Mouse (Mus musculus) layer of hippocampus, adult 8-10 months (tissue): Measurements from ENCODE around the gene Cct3. TPM values are rescaled to one million over a fixed set of nuclear protein-coding genes. Genes with fewer than 3 reads are reported as not detected.
A peak's percentile ranks its signal among the peaks of the same experiment; 100 is the strongest.
"Not testable (repeated sequence)": the region's sequence is repeated elsewhere in the genome, so short reads cannot be mapped to it uniquely, and the experiment has no call there.

Experiments used
- DNase-seq, 2 experiments: peaks; one replicate each; pipeline ENCODE4 v3.0.0; 2022; ENCODE audit warnings: low spot score in 2 of 2
- total RNA-seq, 4 experiments: library from RNA; stranded (reverse); gene quantifications; 2 replicates each; pipeline ENCODE4 v1.2.4; 2022

Cct3 gene
- total RNA-seq, 4 experiments from 2014 or later = 172 to 207 (median 187) TPM

DNA sequence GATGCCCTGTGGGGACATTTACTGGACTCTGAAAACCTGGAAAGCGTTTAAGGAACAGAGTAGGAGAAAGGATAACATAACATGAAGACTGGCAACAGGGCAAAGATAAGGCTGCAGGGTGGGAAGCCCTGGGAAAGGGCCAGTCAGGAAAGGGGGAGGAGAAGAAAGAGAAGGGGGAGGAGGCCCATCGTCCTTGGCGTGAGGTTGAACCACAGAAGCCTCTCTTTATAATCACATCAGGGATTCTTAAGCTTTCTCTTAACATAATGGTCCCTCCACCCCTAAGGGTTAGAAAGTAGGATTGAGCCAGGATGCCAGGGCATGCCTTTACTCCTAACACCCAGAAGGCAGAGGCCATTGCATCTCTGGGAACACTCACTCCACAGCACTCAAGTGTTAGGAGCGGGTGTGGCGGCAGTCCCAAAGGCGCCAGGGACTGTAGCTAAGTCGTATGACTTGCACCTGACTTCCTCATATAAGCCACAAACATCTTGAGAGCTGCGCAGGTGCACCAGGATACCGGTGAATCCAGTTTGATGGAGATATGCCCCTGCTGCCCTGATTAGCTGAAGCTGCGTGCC is 8.7 kb upstream of the Cct3 start:
- not testable (repeated sequence) for DNase-seq

DNA sequence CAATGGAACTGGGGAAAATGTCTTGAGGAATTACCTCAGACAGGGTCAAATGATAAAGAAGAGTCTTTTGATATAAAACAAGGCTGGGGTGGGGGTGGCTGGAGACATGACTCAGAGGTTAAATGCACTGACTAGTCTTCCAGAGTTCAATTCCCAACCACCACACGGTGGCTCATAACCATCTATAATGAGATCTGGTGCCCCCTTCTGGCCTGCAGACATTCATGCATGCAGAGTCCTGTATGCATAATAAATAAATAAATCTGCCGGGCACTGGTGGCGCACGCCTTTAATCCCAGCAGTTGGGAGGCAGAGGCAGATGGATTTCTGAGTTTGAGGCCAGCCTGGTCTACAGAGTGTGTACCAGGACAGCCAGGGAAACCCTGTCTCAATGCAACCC is 4.9 kb upstream of the Cct3 start:
- no peak for DNase-seq

- not testable (repeated sequence) for DNase-seq
Observed at GRCm38 (mm10) chr3:88295272-88295671, 1.6 kb upstream of the Cct3 start.

GRCm38 (mm10) chr3:88296110-88296560 is 781 bp upstream of the Cct3 start:
- no peak for DNase-seq

GRCm38 (mm10) chr3:88297321-88297851 is 470 bp downstream of the Cct3 start:
- peak; percentile 41 to 46 for DNase-seq

DNA sequence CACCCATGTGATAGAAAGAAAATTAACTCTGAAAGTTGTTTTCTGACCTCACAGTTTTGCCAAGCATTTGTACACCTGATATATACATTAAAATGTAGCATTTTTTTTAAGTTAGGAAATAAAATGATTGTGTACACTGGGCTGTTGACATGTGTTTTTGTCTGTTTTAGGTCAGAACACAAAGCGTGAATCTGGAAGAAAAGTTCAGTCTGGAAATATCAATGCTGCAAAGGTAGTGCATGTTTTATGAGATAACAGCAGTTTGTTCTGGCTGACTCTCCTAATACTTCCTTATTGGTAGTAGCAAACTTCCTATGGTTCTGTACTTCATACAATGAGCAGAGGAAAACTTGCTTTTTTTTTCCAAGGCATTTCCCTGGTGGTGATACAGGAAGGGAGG is 2.3 kb downstream of the Cct3 start:
- DNase-seq = no peak

GRCm38 (mm10) chr3:88324951-88325405 is 28.1 kb downstream of the Cct3 start, which contains the start of gene Glmp:
Glmp (plus strand) TSS chr3:88325023.
- DNase-seq = peak; percentile 44 to 53

GRCm38 (mm10) chr3:88328956-88329355 is 32.0 kb downstream of the Cct3 start:
- no peak for DNase-seq

DNA sequence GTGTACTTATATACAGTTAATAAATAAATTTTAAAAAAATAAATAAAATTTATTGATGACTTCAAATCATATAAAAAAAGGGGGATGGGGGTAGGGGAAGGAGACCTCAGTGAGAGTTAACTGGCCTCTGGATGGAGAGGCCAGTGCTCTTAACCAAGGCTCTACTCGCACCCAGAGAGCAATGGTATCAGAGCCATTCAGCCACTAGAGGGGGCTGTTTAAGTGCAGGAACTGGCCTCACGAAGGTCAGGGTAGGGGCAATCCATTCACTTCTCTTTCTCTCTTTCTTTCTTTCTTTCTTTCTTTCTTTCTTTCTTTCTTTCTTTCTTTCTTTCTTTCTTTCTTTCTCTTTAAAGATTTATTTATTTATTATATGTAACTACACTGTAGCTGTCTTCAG is 34.4 kb downstream of the Cct3 start:
- DNase-seq = no peak

GRCm38 (mm10) chr3:88334029-88334658 is 37.2 kb downstream of the Cct3 start:
- DNase-seq = no peak

DNA sequence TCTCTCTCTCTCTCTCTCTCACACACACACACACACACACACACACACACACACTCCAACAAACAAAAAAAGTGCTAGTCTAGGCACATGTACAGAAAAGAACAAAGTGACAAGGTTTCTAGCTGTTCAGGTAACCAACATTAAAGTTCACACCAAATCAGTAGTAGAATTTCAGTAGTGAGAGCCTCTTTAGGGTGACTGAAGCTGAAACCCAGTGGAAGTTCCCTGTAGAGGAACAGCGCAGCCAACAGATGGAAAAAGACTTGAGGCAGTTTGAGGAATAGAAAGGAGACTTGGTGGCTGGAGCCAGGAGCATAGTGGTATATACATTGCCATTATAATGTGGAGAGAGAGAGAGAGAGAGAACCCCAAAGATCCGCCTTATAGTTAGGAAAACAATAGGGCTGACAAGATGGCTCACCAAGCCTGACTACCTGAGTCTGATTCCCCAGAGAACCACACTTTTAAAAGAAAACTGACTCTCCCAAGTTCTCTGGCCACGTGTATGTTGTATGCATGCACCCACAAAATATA is 38.1 kb downstream of the Cct3 start:
- DNase-seq = no peak

- DNase-seq = no peak
Observed at GRCm38 (mm10) chr3:88335436-88336053, 38.6 kb downstream of the Cct3 start.

DNA sequence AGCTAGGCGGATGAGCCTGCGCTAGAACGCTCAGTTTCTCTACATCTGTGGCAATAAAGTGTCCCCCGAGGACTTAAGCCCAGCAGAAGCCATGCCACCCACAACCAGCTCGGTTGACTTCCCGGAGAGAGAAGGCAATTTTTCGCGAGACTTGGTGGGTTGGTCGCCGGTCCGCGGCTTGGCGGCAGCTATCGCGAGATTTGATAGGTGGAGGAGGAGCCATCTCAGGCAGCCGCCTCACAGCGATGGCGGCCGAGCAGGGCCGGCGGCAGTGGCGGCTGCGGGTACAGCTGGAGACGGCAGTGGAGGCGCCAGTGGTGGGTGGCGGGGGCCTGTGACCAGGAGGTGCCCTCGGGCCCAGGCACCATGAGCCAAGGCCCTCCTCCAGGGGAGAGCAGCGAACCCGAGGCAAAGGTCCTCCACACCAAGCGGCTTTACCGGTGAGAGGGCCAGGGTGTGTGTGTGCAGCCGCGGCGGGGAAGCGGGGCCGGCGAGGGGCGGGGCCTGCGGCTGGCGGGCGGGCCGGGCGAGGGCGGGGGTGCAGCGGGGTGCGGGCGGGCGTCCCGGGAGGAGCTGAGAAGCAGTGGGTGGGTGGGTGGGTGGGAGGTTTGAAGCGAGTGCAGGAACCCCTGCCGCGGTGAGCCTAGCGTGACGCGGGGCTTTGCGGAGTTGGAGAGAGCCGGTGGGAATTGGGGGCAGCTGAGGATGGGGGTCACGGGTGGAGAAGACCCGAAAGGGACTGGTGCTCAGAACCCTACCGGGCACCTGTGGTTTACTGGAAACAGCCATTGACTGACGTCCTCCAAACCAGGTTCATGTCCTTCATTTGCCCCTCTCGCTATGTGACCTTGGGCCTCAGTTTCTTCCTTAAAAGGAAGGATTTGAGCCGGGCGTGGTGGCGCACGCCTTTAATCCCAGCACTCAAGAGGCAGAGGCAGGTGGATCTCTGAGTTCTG is 39.4 kb downstream of the Cct3 start, which contains the start of the genes Tmem79 and Smg5:
Gene Tmem79 (minus strand): TSS at position 91 of the 956 bp plus-strand sequence.
Gene Smg5 (plus strand): TSS at position 203 of the 956 bp plus-strand sequence.
- DNase-seq = peak; percentile 94 to 96

DNA sequence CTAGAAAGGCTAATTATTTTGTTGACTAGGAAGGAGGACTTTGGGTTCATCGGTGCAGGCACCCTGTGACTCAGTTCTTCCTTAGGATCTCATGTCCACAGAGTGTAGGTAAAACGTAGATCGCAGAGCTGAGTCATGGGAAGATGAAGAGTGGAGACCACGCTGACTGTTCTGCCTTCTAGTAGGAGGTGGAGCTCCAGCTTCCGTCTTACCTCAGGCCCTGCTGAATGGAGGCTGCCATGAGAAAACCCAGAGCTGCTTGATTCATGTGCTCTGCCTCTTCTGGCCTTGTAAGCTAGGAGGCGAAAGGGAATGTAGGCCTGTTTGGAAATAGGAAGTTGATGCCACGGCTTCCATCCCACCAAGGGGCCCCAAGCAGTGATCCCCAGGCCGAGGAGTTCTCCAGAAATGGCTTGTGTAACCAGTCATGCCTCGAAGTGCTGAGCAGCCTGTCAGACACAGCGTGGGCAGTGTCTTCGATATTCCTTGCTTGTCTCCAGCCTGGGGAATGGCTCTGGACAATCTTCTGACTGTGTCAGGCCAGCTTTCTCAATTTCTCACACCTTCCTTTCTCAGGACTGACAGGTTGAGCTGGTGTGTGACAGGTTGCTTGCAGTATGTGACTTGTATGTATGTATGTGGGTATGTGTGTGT is 40.6 kb downstream of the Cct3 start:
- no peak for DNase-seq

GRCm38 (mm10) chr3:88338316-88338715 is 41.4 kb downstream of the Cct3 start:
- no peak for DNase-seq

DNA sequence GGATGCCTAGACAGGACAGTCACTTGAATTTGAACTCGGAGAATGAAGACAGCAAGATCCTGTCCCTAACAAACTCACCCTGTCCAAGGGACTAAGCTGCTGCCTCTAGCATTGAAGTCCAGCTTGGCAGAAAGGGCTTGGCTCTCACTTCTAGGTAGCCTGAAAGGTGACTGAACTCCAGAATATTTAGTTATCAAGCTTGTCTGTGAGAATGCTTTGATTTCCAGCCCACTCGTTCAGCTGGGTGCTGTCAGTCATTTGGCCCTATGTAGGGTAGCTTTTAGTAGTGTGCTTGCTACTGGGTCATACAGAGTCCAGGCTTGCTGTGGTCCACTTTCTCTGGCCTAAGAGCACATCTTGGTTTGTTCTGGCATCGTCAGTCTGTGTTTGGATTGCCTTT is 42.1 kb downstream of the Cct3 start:
- DNase-seq = no peak

DNA sequence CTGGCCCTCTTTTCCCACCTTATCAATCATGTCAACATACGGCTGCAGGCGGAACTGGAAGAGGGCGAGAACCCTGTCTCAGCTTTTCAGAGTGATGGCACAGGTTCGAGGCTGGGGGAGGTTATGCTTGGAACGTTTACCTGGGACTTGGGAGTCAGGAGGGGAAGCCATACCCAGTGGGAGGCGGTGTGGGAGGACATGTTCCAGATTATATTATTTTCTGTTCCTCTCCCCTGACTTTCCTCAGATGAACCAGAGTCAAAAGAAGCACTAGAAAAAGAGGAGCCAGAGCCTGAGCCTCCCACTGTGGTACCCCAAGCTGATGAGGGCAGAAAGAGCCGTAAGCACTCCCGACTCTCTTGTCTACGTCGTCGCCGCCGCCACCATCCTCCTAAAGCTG is 53.8 kb downstream of the Cct3 start:
- no peak for DNase-seq

- no peak for DNase-seq
Observed at GRCm38 (mm10) chr3:88352907-88353306, 56.0 kb downstream of the Cct3 start.

DNA sequence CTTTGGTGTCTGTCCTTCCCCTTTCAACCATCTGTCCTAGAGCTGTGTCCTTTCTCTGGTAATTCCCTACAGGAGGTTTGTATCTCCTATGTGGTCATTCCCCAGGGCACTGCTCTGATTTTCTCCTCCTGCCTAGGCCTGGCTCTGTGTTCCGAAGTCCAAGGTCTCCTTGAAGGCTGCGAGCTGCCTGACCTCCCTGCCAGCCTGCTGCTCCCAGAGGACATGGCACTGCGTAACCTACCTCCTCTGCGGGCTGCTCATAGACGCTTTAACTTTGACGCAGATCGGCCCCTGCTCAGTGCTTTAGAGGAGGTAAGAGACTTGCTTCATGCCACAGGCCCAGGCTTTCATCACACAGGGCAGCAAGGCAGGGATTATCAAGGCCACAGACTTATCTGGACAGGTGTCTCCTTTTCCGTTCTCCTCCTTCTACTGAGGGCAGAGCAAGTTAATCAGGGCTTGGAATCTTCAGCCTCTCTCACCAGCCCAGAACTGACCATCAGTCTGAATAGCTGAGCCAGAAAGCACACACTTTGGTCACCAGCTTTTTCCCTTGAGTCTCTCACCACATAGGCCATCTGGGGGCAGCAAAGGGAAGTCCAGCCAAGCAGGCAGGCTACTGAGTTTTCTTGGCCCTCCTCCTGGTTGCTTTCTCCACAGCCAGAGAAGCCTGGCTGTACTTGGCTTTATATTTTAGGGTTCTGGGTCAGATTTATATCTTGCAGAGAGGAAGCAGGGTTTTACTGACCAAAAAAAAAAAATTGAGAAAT is 57.7 kb downstream of the Cct3 start:
- no peak for DNase-seq
